Mouse (Mus musculus) MEL (cell line): ENCODE measurements around the gene Vdr. TPM values are rescaled to one million over a fixed set of nuclear protein-coding genes. Genes with fewer than 3 reads are reported as not detected.

Source experiments
- DNase-seq: peaks from one replicate; pipeline ENCODE4 v3.0.0; 2011; ENCODE audit warnings: low read depth, low spot score
- H3K27ac ChIP-seq: 2 replicates; pipeline ENCODE4 v1.5.1; 2012; ENCODE audit warnings: low read depth, mild to moderate bottlenecking, control low read depth, low read length, moderate library complexity; ENCODE audit not compliant: control insufficient read depth
- H3K27me3 ChIP-seq, 2 experiments: fragments of 150-350 bp in 1 of 2; sonication (generic) in 1 of 2; 2 replicates each; pipeline ENCODE4 v1.6.1; 2012; ENCODE audit warnings: low read length in 2 of 2, mild to moderate bottlenecking in 2 of 2, improper control_type of control experiment in 1 of 2, moderate library complexity in 1 of 2; ENCODE audit not compliant: insufficient read depth in 2 of 2, control insufficient read depth in 1 of 2
- H3K36me3 ChIP-seq, 2 experiments: 2 replicates each; pipeline ENCODE4 v1.6.1; 2012 to 2014; ENCODE audit warnings: low read length in 2 of 2, improper control_type of control experiment in 1 of 2, inconsistent platforms in 1 of 2, mild to moderate bottlenecking in 1 of 2; ENCODE audit not compliant: insufficient read depth in 2 of 2, control insufficient read depth in 1 of 2
- H3K4me1 ChIP-seq, 2 experiments: fragments of 150-350 bp in 1 of 2; sonication (generic) in 1 of 2; 2 replicates each; pipeline ENCODE4 v1.6.1; 2012; ENCODE audit warnings: low read length in 2 of 2, improper control_type of control experiment in 1 of 2, mild to moderate bottlenecking in 1 of 2; ENCODE audit not compliant: insufficient read depth in 2 of 2, control insufficient read depth in 1 of 2
- H3K4me3 ChIP-seq, 2 experiments: fragments of 150-350 bp in 1 of 2; sonication (generic) in 1 of 2; 2 replicates each; pipeline ENCODE4 v1.5.1; 2012; ENCODE audit warnings: low read depth in 2 of 2, low read length in 2 of 2, mild to moderate bottlenecking in 2 of 2, moderate library complexity in 2 of 2, control low read depth in 1 of 2, improper control_type of control experiment in 1 of 2; ENCODE audit not compliant: control insufficient read depth in 1 of 2, insufficient read depth in 1 of 2
- H3K79me2 ChIP-seq: 2 replicates; pipeline ENCODE4 v1.6.1; 2012; ENCODE audit warnings: mild to moderate bottlenecking, low read length, moderate library complexity; ENCODE audit not compliant: control insufficient read depth, poor library complexity, insufficient read depth
- H3K9ac ChIP-seq: 2 replicates; pipeline ENCODE4 v1.6.1; 2012; ENCODE audit warnings: low read depth, mild to moderate bottlenecking, control low read depth, low read length, moderate library complexity; ENCODE audit not compliant: control insufficient read depth, poor library complexity, severe bottlenecking
- H3K9me3 ChIP-seq: fragments of 150-350 bp; sonication (generic); replicated peaks from 2 replicates; pipeline ENCODE4 v1.6.1; 2012; ENCODE audit warnings: mild to moderate bottlenecking, low read length, improper control_type of control experiment, moderate library complexity; ENCODE audit not compliant: insufficient read depth
- CHD1 ChIP-seq: IDR thresholded peaks from 2 replicates; pipeline ENCODE4 v1.6.1; 2012; ENCODE audit warnings: low read depth, mild to moderate bottlenecking, inconsistent platforms, low read length, improper control_type of control experiment
- CHD2 ChIP-seq: IDR thresholded peaks from 2 replicates; pipeline ENCODE4 v1.6.1; 2011; ENCODE audit warnings: low read length, improper control_type of control experiment
- CTCF ChIP-seq, 3 experiments: IDR thresholded peaks in 2 of 3; conservative IDR thresholded peaks in 1 of 3; 2 replicates each; pipeline ENCODE4 v1.5.1; 2011 to 2012; ENCODE audit warnings: low read length in 3 of 3, low read depth in 2 of 3, mild to moderate bottlenecking in 2 of 3, improper control_type of control experiment in 1 of 3, inconsistent platforms in 1 of 3, mixed read lengths in 1 of 3, moderate library complexity in 1 of 3; ENCODE audit not compliant: control insufficient read depth in 1 of 3, insufficient read depth in 1 of 3, poor library complexity in 1 of 3, severe bottlenecking in 1 of 3
- E2F4 ChIP-seq: IDR thresholded peaks from 2 replicates; pipeline ENCODE4 v1.6.1; 2011; ENCODE audit warnings: low read depth, low read length, improper control_type of control experiment, borderline replicate concordance
- ELF1 ChIP-seq: IDR thresholded peaks from 2 replicates; pipeline ENCODE4 v1.6.1; 2014; ENCODE audit warnings: low read depth, mild to moderate bottlenecking, inconsistent platforms, low read length, improper control_type of control experiment, moderate library complexity
- GABPA ChIP-seq: IDR thresholded peaks from 2 replicates; pipeline ENCODE4 v1.6.1; 2012; ENCODE audit warnings: low read depth, mild to moderate bottlenecking, inconsistent platforms, low read length, improper control_type of control experiment, moderate library complexity
- GATA1 ChIP-seq: IDR thresholded peaks from 2 replicates; pipeline ENCODE4 v1.6.1; 2011; ENCODE audit warnings: low read depth, low read length, improper control_type of control experiment
- HCFC1 ChIP-seq: IDR thresholded peaks from 2 replicates; pipeline ENCODE4 v1.6.1; 2012; ENCODE audit warnings: low read depth, mild to moderate bottlenecking, inconsistent platforms, low read length, improper control_type of control experiment, moderate library complexity
- JUND ChIP-seq: IDR thresholded peaks from 2 replicates; pipeline ENCODE4 v1.6.1; 2011; ENCODE audit warnings: low read depth, mild to moderate bottlenecking, improper control_type of control experiment, low read length
- KAT2A ChIP-seq: conservative IDR thresholded peaks from 2 replicates; pipeline ENCODE4 v1.6.1; 2012; ENCODE audit warnings: low read depth, low read length, improper control_type of control experiment, inconsistent platforms
- MAFK ChIP-seq: IDR thresholded peaks from 2 replicates; pipeline ENCODE4 v1.6.1; 2011; ENCODE audit warnings: low read depth, mild to moderate bottlenecking, low read length, improper control_type of control experiment, borderline replicate concordance
- MAX ChIP-seq: IDR thresholded peaks from 2 replicates; pipeline ENCODE4 v1.6.1; 2011; ENCODE audit warnings: low read length, improper control_type of control experiment
- MAZ ChIP-seq: IDR thresholded peaks from 2 replicates; pipeline ENCODE4 v1.6.1; 2012; ENCODE audit warnings: low read depth, mild to moderate bottlenecking, inconsistent platforms, low read length, improper control_type of control experiment
- MEF2A ChIP-seq: IDR thresholded peaks from 2 replicates; pipeline ENCODE4 v1.6.1; 2014; ENCODE audit warnings: low read depth, mild to moderate bottlenecking, inconsistent platforms, low read length, improper control_type of control experiment; ENCODE audit not compliant: poor library complexity, insufficient replicate concordance, severe bottlenecking; ENCODE audit errors: extremely low read depth
- MXI1 ChIP-seq: IDR thresholded peaks from 2 replicates; pipeline ENCODE4 v1.6.1; 2011; ENCODE audit warnings: mild to moderate bottlenecking, low read depth, low read length, improper control_type of control experiment
- MYB ChIP-seq: IDR thresholded peaks from 2 replicates; pipeline ENCODE4 v1.6.1; 2011; ENCODE audit warnings: mild to moderate bottlenecking, low read depth, low read length, improper control_type of control experiment
- MYC ChIP-seq: IDR thresholded peaks from 2 replicates; pipeline ENCODE4 v1.6.1; 2011; ENCODE audit warnings: low read depth, mild to moderate bottlenecking, low read length, improper control_type of control experiment, moderate library complexity
- NELFE ChIP-seq: IDR thresholded peaks from 2 replicates; pipeline ENCODE4 v1.6.1; 2011; ENCODE audit warnings: low read depth, low read length, improper control_type of control experiment
- NRF1 ChIP-seq: IDR thresholded peaks from 2 replicates; pipeline ENCODE4 v1.6.1; 2014; ENCODE audit warnings: low read depth, mild to moderate bottlenecking, inconsistent platforms, low read length, improper control_type of control experiment, moderate library complexity; ENCODE audit not compliant: poor library complexity, insufficient read depth, severe bottlenecking
- POLR2A ChIP-seq, 2 experiments: IDR thresholded peaks; 2 replicates each; pipeline ENCODE4 v1.6.1; 2011 to 2012; ENCODE audit warnings: low read length in 2 of 2, mild to moderate bottlenecking in 2 of 2, control low read depth in 1 of 2, improper control_type of control experiment in 1 of 2, low read depth in 1 of 2, moderate library complexity in 1 of 2; ENCODE audit not compliant: control insufficient read depth in 1 of 2, insufficient read depth in 1 of 2, poor library complexity in 1 of 2
- POLR2AphosphoS2 ChIP-seq: IDR thresholded peaks from 2 replicates; pipeline ENCODE4 v1.6.1; 2011; ENCODE audit warnings: low read length, improper control_type of control experiment
- POLR2AphosphoS5 ChIP-seq: IDR thresholded peaks from 2 replicates; pipeline ENCODE4 v1.6.1; 2012; ENCODE audit warnings: low read depth, borderline replicate concordance, mild to moderate bottlenecking, inconsistent platforms, low read length, moderate library complexity, mixed read lengths
- RAD21 ChIP-seq: IDR thresholded peaks from 2 replicates; pipeline ENCODE4 v1.6.1; 2011; ENCODE audit warnings: mild to moderate bottlenecking, low read depth, low read length, improper control_type of control experiment
- RCOR1 ChIP-seq: IDR thresholded peaks from 2 replicates; pipeline ENCODE4 v1.6.1; 2012; ENCODE audit warnings: low read depth, mild to moderate bottlenecking, inconsistent platforms, low read length, improper control_type of control experiment
- SIN3A ChIP-seq: IDR thresholded peaks from 2 replicates; pipeline ENCODE4 v1.6.1; 2012; ENCODE audit warnings: low read length, improper control_type of control experiment, inconsistent platforms
- SMC3 ChIP-seq: IDR thresholded peaks from 2 replicates; pipeline ENCODE4 v1.6.1; 2011; ENCODE audit warnings: low read depth, low read length, improper control_type of control experiment
- TBP ChIP-seq: IDR thresholded peaks from 2 replicates; pipeline ENCODE4 v1.8.0; 2011; ENCODE audit warnings: low read depth, low read length, improper control_type of control experiment
- UBTF ChIP-seq: IDR thresholded peaks from 2 replicates; pipeline ENCODE4 v1.6.1; 2012; ENCODE audit warnings: low read depth, mild to moderate bottlenecking, inconsistent platforms, low read length, improper control_type of control experiment, moderate library complexity, borderline replicate concordance; ENCODE audit not compliant: insufficient read depth
- USF2 ChIP-seq, 2 experiments: IDR thresholded peaks; 2 replicates each; pipeline ENCODE4 v1.6.1; 2011 to 2012; ENCODE audit warnings: improper control_type of control experiment in 2 of 2, low read length in 2 of 2, borderline replicate concordance in 1 of 2, inconsistent platforms in 1 of 2, low read depth in 1 of 2, mild to moderate bottlenecking in 1 of 2; ENCODE audit not compliant: insufficient read depth in 1 of 2
- polyA plus RNA-seq, 2 experiments: library from polyadenylated mRNA; stranded (reverse) in 1 of 2; unstranded in 1 of 2; fragments of >175 nt in 1 of 2; fragments of >200 nt in 1 of 2; gene quantifications; 2 replicates each; pipeline versions ENCODE4 v1.2.1 to v1.2.4; 2012; ENCODE audit warnings: low replicate concordance in 2 of 2, low read depth in 1 of 2; ENCODE audit not compliant: insufficient read length in 2 of 2, insufficient read depth in 1 of 2, missing spikeins in 1 of 2
- total RNA-seq: library from RNA; depleted of rRNA; stranded (reverse); fragments of 300-350 nt; gene quantifications from 2 replicates; pipeline ENCODE4 v1.2.3, GENCODE M21; 2012

The Vdr gene
- total and polyA plus RNA-seq, 3 experiments, result 0.54 to 1.9 TPM; not detected in 1

DNA sequence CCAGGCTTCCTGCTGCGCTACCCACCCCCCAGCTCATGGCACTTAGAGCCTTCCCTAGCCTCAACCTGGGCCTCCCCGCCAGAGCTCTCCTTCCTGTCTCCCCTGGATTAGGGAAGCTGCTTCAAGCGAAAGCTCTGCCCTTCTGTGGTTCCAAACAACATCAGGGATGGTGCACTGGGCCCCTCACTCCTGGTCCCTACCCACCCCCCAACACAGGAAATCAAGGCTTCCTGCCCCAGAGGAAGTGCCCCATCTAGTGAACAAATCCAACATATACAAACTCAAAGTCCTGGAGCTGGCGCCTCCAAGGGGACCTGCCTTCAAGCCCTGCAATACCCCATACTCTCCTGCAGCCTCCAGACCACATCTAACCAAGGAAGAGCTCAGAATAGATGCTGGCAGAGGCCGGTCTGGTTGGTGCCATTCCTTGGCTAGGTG lies 81.5 kb downstream of the Vdr start:
- 0 out of 2 replicates have a peak overlapping the region, but pooled peaks have one; percentile 5 for H3K27ac ChIP-seq
- H3K27me3 ChIP-seq, result no peaks in the 10 kb centered on the region
- TF ChIP-seq CTCF (IDR thresholded peaks at IDR 0.05 in 2 of 3, conservative IDR thresholded peaks at IDR 0.05 in 1 of 3; ENCODE audit: control insufficient read depth in 1 of 3, insufficient read depth in 1 of 3, low read depth in 2 of 3, low read length in 3 of 3, poor library complexity in 1 of 3, severe bottlenecking in 1 of 3), result peak in 1 of 3 experiments; percentile 31; a peak in 2 of 6 replicates
- no peak for TF ChIP-seq MAX
- H3K9ac ChIP-seq, result peak overlapping the region; percentile 12; the same call in 1 of the 2 replicates
- H3K79me2 ChIP-seq, result peaks cover 93% of the 10 kb centered on the region
- DNase-seq, result no peak
- no peaks in the 10 kb centered on the region for H3K9me3 ChIP-seq
- H3K4me1 ChIP-seq, result peaks cover 57 to 76% of the 10 kb centered on the region in 2 experiments
- peaks cover 33 to 77% of the 10 kb centered on the region in 2 experiments for H3K36me3 ChIP-seq
- H3K4me3 ChIP-seq, result no peak overlapping the region

DNA sequence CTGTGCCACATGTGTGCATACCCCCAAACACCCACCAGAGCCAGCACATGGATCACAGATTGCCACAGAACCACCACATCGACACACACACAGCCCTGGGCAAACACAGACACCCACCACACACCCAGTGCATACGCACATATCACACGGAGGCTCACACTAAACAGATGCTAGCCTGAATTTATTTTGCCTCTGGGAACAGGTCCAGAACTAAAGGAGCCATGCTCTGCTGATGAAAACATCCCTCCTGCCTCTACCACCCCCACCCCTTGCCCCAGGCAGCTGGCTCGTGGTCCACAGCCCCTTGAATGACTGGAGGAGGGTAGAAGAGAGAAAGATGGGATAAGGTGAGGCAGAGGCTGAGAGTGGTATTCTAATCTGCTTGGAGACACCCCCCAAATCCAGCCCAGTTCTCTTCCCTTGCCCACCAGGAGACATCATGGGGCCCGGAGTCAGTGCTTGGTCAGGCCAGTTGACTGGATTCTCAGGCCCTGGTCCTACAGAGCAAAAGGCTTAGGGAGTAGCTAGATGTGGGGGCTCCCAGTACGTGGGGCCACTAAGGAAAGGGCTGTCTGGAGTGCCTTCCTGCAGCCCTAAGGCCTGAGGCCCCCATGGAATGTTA lies 82.1 kb downstream of the Vdr start:
- Histone ChIP-seq H3K9ac (no peak overlapping the region), H3K4me1 (peaks cover 52 to 77% of the 10 kb centered on the region in 2 experiments), H3K9me3 (no peaks in the 10 kb centered on the region), H3K36me3 (peaks cover 39 to 77% of the 10 kb centered on the region in 2 experiments), H3K4me3 (no peak overlapping the region), H3K79me2 (peaks cover 93% of the 10 kb centered on the region), H3K27ac (peak overlapping the region; percentile 5; the same call in 1 of the 2 replicates), H3K27me3 (no peaks in the 10 kb centered on the region)
- no peak for DNase-seq
- TF ChIP-seq POLR2A (IDR thresholded peaks at IDR 0.05; ENCODE audit: control insufficient read depth in 1 of 2, insufficient read depth in 1 of 2, low read depth in 1 of 2, low read length in 2 of 2, poor library complexity in 1 of 2) (no peak), RCOR1 (0 out of 2 replicates have a peak, but pooled peaks have one; percentile 5), RAD21 (no peak), JUND (no peak), MYB (no peak), UBTF (no peak), SIN3A (peak; percentile 40; the same call in 1 of the 2 replicates), MYC (no peak), MEF2A (no peak), CHD2 (no peak), MXI1 (peak; percentile 39; the same call in 1 of the 2 replicates), ELF1 (no peak), POLR2AphosphoS5 (no peak), USF2 (IDR thresholded peaks at IDR 0.05; ENCODE audit: borderline replicate concordance in 1 of 2, insufficient read depth in 1 of 2, low read depth in 1 of 2, low read length in 2 of 2) (0 out of 4 replicates have a peak, but pooled peaks of 1 of the 2 experiments have one; percentile 13), MAZ (no peak), CHD1 (no peak; the same call in 1 of the 2 replicates), NRF1 (no peak), E2F4 (no peak), GATA1 (no peak), GABPA (no peak), POLR2AphosphoS2 (peak; percentile 29; the same call in 1 of the 2 replicates), HCFC1 (no peak), NELFE (no peak), KAT2A (no peak), SMC3 (no peak), CTCF (IDR thresholded peaks at IDR 0.05 in 2 of 3, conservative IDR thresholded peaks at IDR 0.05 in 1 of 3; ENCODE audit: control insufficient read depth in 1 of 3, insufficient read depth in 1 of 3, low read depth in 2 of 3, low read length in 3 of 3, poor library complexity in 1 of 3, severe bottlenecking in 1 of 3) (no peak; a peak in 1 of 6 replicates), TBP (no peak), MAX (no peak), MAFK (no peak)
